Mouse (Mus musculus) cerebellum, adult 2 months (tissue): ENCODE results near the gene Fam222a.

Experiments used
- CTCF ChIP-seq: fragments of 200-500 bp; IDR thresholded peaks from 2 replicates; pipeline ENCODE4 v1.5.1; 2011; ENCODE audit warnings: low read depth, mild to moderate bottlenecking, control low read depth, low read length, moderate library complexity, borderline replicate concordance; ENCODE audit not compliant: insufficient read depth
- POLR2A ChIP-seq: fragments of 200-500 bp; IDR thresholded peaks from 2 replicates; pipeline ENCODE4 v1.6.1; 2011; ENCODE audit warnings: low read length, control low read depth, borderline replicate concordance; ENCODE audit not compliant: insufficient read depth

- TF ChIP-seq POLR2A, result no peak
- no peak for TF ChIP-seq CTCF
These were observed 37.5 kb upstream of the Fam222a start for GRCm38 (mm10) chr5:114530337-114530736.
